Mouse (Mus musculus) neural tube, embryonic 10.5 days (tissue): ENCODE measurements at regions not wholly inside any gene's neighbourhood (a gene's known extent, or its start where the extent isn't known, plus 50 kb on each side); places are given as distances from the start of the nearest gene placed in this dataset.

Experiments
- DNase-seq: peaks from one replicate; pipeline ENCODE4 v3.0.0-alpha.2; 2017; ENCODE audit warnings: low spot score; ENCODE audit errors: extremely low spot score

- DNase-seq: no peak
Observed at GRCm38 (mm10) chr2:172698961-172699360, 149.6 kb downstream of the Tfap2c start.

DNA sequence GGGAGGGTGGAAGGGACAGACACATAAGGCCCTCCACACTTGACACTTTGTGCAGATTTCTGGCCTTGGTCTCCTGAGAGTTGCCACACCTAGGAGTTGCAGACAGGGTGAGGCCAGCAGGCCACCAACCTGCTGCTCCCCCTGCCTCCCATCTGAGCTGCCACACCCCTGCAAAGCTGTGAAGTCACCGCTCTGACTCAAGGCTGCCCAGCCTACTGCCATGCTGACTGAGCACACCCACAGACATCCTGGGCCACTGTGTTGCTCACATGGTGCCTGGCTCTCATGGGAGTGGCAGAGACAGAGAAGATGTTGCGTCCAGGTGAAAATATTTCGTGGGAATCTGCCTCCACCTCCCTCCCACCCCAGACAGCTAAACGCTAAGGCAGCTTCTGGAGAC, 150.3 kb downstream of the Tfap2c start:
- no peak for DNase-seq

- DNase-seq: no peak
Observed at GRCm38 (mm10) chr2:172710641-172711040, 161.2 kb downstream of the Tfap2c start.

GRCm38 (mm10) chr2:172726701-172727100, 177.3 kb downstream of the Tfap2c start:
- peak; percentile 35 for DNase-seq

DNA sequence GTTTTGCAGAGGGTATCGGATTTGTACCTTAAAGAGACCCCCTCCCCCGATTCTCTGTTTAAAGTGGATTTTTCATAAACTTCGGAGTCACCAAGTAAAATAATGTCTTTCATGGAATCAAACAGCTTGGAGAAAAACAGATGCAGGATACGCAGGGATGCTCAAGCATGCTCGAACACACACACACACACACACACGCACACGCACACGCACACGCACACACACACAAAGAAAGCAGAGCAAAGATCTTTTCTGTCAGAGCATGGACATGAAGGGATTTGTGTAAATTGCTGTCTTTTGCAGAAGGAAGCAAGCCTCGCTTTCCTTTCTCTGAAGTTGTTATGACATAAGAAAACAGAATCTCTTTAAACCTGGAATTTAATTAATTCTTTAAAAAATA, 178.2 kb downstream of the Tfap2c start:
- DNase-seq: peak; percentile 34

DNA sequence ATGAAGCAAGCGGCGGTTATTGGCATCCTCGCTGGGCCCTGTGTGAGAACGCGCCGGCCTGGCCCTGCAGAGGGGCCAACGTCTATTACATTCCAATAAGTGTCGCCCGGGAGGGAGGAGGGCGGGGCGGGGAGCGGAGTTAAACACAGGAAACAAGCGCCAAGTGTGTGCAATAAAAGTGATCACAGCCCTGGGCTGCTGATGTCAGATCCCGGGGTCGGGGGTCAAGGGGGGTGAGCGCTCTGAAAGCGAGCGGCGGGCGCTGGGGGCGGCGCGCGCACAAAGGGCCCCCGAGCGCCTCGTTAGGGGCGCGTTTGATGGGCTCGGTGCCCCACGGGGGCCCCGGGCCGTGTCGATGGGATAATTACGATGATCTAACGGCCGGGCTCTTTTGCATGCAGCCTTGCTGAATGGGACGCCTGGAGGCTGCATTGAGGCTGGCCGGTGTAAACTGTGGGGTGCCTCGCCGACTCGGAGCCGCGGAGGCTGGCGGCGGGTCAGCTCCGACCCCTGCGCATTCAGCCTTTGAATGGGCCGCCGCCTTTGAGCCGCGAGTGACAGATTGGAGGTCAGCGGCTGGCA, 178.9 kb downstream of the Tfap2c start:
- DNase-seq: peak; percentile 88

DNA sequence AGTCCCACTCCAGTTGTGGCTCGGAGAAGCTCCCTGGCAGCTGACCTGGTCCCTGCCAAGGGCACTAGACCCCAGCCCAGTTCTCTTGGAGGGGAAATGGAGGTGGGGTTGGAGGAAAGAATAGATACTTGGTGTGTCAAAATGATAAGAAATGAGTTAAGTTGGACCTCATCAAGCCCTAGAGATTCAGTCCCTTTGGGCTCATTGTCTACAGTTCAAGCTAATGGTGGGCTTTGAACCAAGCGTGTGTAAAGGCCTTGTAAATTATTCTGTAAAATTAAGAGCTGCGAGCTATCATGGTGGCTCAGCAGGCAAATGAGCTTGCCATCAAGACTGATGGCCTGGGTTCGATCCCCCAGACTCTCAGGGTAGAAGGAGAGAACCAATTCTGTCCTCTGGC, 179.8 kb downstream of the Tfap2c start:
- no peak for DNase-seq

DNA sequence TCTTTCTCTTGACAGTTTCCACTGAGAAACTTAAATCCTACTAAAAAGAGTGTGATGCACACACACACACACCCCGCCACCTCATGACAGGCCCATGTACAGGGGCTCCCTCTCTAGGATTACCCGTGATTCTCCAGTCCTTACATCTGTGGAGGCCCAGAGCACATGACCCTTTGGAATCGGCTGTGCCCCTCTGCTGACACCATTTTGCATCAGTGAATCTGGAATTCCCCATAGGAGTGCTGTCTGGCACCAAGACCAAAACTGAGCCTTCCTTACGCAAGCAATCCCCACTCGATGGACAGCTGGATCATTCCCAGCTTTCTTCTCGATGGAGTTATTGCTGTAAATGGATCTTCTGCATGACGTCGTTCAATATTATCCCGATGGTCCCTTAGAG, 180.3 kb downstream of the Tfap2c start:
- DNase-seq: no peak

GRCm38 (mm10) chr2:172731408-172731807, 182.0 kb downstream of the Tfap2c start:
- peak; percentile 58 for DNase-seq

DNA sequence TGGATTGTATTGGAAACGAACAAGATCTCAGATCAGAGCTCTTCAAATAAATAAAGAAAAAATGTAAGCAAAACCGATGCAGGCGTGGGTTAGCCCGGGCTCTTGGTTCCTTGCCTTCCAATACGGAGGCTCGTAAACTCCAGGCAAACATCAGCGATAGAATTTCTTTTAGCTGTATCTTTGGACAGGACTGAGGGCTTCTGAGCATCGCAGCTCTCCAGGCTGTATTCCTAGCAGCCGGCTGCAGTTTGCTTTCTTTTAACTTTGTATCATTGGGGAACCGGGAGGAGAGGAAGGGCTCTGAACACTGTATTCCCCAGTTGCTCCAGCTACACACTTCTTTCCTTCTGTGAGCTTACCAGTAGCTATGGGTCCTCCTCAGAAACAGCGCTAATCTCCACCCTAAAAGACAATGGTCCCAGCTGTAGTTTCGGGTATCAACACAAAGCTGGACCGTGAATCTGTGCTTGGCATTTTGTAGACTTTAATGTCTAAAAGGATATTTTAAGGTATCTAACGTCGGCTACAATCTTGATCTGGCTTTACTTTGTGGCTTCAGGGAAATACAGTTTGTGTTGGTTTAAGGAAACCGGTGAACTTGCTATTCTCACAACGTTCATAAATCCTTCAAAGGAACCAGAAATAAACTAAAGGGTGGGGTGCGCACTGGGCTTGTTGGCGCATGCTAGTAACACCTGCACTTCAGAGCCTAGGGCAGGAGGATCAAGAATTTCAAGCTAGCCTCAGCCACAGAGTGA, 183.2 kb downstream of the Tfap2c start:
- peak; percentile 29 for DNase-seq

DNA sequence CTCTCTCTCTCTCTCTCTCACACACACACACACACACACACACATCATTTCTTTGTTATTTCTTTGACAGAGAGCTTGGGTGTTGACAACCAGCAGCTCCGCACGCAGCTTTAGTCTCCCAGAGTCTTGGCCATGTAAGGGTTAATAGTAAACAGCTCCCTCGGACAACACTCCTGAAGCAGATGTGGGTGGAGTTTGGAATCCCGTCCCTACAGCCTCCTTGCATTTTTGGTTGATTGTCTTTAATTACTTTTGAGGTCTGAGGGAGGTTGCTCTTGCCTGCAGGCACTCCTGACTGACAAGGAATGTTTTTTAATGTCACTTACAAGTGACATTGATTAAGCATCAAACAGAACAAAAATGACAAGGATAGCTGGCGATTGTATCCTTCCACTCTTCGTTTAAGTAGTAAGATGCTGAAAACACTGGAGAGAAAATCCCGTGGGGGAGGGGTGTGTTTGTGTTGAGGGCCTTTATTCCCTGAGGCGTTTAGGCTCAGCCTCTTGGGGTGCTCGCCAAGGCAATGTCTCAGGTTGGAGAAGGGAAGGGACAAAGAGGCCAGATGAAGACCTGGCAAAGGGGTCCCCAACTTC, 184.1 kb downstream of the Tfap2c start:
- no peak for DNase-seq

GRCm38 (mm10) chr2:172735621-172736020, 186.2 kb downstream of the Tfap2c start:
- no peak for DNase-seq

DNA sequence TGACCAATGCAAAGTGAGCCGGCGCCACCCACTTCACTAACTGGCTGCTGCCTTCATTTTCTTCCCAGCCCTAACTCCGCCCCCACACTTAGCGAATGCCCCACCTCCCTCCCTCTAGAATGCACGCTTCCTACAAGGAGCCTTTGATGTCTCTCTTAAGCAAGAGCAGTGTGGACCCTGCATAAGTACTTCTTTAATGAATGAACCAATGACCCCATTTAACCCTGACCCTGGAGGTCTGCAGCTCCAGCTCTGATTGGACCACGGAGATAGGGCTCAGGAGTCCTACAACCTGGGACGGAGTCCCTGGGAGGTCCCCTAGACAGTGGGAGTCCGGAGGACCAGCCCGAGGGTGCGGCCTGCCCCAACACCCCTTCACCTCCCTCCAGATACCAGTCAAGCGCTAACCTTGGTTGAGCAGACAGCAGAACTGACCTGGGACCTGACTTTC, 189.7 kb downstream of the Tfap2c start:
- DNase-seq: no peak

DNA sequence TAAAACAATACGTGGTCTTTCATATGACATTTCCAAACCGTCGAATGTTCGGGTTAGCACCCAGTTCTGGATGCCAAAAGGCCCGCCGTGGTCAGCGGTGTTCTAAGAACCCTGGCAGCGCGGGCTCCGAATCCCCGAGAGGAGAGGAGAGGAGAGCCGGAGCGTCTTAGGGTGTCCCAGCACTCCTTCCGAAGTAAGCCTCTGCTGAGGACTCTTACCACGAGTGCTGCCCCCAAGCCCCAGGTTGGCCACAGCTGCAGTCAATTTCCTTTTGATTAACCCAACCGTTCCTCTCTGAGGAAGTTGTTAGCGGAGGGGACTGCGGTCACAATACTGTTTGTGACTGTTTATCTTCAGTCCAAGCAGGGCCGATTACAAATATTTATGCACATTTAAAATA, 190.1 kb downstream of the Tfap2c start:
- peak; percentile 39 for DNase-seq

GRCm38 (mm10) chr2:172751364-172751763, 188.8 kb downstream of the Bmp7 start:
- no peak for DNase-seq

GRCm38 (mm10) chr2:172755686-172756471, 184.2 kb downstream of the Bmp7 start:
- no peak for DNase-seq

DNA sequence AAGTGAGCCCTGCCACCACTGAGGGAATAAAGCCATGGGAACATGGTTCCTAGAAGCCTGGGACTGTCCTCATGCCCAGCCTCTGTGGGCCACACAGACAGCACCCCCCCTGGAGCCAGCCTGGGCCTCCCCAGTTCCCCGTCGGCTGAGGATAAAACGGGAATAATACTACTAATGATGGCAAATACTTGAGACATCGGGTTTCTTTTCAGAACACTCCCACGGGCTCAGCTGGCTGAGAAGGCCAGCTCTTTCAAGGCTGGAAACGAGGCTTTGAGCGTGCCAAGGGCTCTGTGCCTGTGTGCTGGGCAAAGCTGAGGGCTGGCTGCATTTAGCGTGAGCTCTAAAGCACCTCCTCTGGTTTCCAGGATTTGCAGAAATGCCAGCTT, 183.7 kb downstream of the Bmp7 start:
- no peak for DNase-seq

GRCm38 (mm10) chr2:172758497-172758896, 181.6 kb downstream of the Bmp7 start:
- peak; percentile 63 for DNase-seq

DNA sequence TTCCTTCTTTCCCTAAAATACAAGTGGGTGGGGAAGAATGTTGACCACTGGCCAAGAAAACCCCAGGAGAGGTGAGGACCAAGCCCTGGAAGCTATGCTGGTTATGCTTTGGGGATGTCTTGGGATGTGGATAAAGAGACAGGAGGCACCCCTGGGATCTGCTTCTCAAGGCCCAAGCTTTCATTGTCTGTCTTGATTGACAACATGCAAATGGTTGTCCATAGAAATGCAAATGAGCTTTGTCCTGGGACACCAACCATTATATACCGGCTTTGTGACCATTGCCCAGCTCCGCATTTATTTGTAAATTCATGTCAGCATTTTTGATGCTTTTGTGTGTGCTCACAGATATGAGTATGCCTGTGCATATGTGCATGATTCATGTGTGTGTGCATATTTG, 174.9 kb downstream of the Bmp7 start:
- no peak for DNase-seq

DNA sequence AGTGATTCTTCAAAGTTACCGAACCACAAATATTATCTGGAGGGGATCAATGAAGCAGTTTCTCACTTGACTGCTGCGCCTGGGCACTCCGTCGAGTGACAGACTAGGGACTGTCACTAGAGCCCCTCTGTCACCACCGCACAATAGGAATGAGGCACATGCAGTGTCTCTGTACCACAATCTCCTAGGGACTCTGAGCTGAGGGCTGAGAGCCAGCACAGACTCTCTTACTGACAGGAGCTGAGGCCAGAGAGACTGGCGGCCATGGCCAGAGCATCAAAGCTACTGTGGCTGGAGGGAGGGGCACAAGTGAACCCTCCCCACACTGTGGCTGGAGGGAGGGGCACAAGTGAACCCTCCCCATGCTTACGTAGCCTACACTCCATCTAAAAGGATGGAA, 173.7 kb downstream of the Bmp7 start:
- no peak for DNase-seq

DNA sequence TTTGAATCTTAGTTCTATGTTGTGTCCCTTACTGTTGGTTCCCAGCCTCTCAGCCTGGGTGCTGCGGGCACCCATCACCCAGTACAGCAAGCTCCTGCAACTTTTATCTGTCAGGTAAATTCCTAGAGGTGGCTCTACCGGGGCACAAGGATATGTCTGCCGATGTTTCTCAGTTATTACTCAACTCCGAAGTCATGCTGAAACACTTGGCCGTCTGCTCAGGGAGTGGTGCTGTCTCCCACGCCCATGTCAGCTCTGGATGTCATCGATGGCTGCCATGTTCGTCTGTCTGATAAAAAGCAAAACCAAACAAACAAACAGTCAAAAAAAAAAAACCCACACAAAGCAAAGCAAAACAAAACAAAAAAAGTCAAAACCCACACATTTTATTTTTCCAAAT, 171.4 kb downstream of the Bmp7 start:
- DNase-seq: no peak

DNA sequence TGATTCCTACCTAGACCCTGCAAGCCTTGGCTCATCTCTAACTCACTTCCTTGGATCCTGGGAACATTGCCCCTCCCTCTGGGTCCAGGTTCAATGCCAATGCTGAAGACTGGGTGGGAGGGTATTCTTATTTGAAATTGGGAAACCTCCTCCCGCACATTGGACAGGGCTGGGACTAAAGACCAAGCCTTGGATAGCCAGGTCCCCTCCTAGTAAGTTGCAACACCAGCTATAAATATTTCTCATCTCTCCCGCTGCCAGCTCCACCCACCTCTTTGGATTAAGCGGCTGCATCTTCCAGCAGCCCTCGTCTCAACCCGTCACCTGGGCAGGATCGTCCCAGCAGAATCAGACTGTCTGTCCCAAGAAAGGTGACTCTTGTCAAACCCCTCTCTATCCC, 170.1 kb downstream of the Bmp7 start:
- DNase-seq: no peak
